Mouse (Mus musculus) kidney, embryonic 15.5 days (tissue): ENCODE measurements around the gene Hist1h1e. TPM values are rescaled to one million over a fixed set of nuclear protein-coding genes. Genes with fewer than 3 reads are reported as not detected.
"Not testable (repeated sequence)": the region's sequence is repeated elsewhere in the genome, so short reads cannot be mapped to it uniquely, and the experiment has no call there.

ENCODE experiments used
- ATAC-seq: fragments of 200-750 bp; cut with Nextera tagmentation; replicated peaks from 2 replicates; pipeline ENCODE4 v1.8.0; 2017; ENCODE audit warnings: moderate TSS enrichment; ENCODE audit not compliant: low FRiP score
- H3K27ac ChIP-seq: fragments of 300-500 bp; sonication (generic); 2 replicates; pipeline ENCODE4 v1.5.1; 2015; ENCODE audit warnings: mild to moderate bottlenecking, inconsistent platforms
- H3K27me3 ChIP-seq: fragments of 300-500 bp; sonication (generic); 2 replicates; pipeline ENCODE4 v1.6.1; 2015; ENCODE audit warnings: inconsistent platforms
- H3K36me3 ChIP-seq: fragments of 300-500 bp; sonication (generic); 2 replicates; pipeline ENCODE4 v1.6.1; 2015; ENCODE audit warnings: inconsistent platforms
- H3K4me1 ChIP-seq: fragments of 300-500 bp; sonication (generic); 2 replicates; pipeline ENCODE4 v1.6.1; 2015; ENCODE audit warnings: inconsistent platforms
- H3K4me2 ChIP-seq: fragments of 300-500 bp; sonication (generic); 2 replicates; pipeline ENCODE4 v1.6.1; 2015; ENCODE audit warnings: moderate library complexity, mild to moderate bottlenecking, inconsistent platforms
- H3K4me3 ChIP-seq: fragments of 300-500 bp; sonication (generic); replicated peaks from 2 replicates; pipeline ENCODE4 v1.5.1; 2015; ENCODE audit warnings: mild to moderate bottlenecking, inconsistent platforms
- H3K9ac ChIP-seq: fragments of 300-500 bp; sonication (generic); 2 replicates; pipeline ENCODE4 v1.6.1; 2015; ENCODE audit warnings: mild to moderate bottlenecking, inconsistent platforms
- H3K9me3 ChIP-seq: fragments of 300-500 bp; sonication (generic); replicated peaks from 2 replicates; pipeline ENCODE4 v1.6.1; 2016; ENCODE audit warnings: inconsistent platforms
- WGBS: fragments of 180-500 bp; shearing (Covaris S2); methylation state at CpG from one replicate; pipeline ENCODE4 v1.1.7; 2015; ENCODE audit warnings: mixed read lengths; 5-methylcytosine and 5-hydroxymethylcytosine counted together
- polyA plus RNA-seq: library from polyadenylated mRNA; unstranded; fragments of >200 nt; fragmentation: Nextera tagmentation; extraction: Ambion mirVana; gene quantifications from 2 replicates; pipeline ENCODE4 v1.2.1, GENCODE M21; 2015

Hist1h1e gene
- polyA plus RNA-seq, 1 experiment from 2014 or later, result 19.7 TPM

GRCm38 (mm10) chr13:23575864-23576313 lies 46.5 kb downstream of the Hist1h1e start:
- Histone ChIP-seq H3K4me3 (peak overlapping the region; percentile 51), H3K4me1 (peaks cover 19% of the 10 kb centered on the region), H3K4me2 (peak overlapping the region; percentile 68), H3K9ac (peak overlapping the region; percentile 67), H3K27ac (peak overlapping the region; percentile 92)
- WGBS, result 2% methylated on average over 11 of the region's 40 CpGs
- not testable (repeated sequence) for H3K27me3 ChIP-seq, H3K36me3 ChIP-seq, ATAC-seq, H3K9me3 ChIP-seq

GRCm38 (mm10) chr13:23575271-23575851 lies 47.0 kb downstream of the Hist1h1e start, which contains the start of gene Hist1h3d:
Hist1h3d (plus strand) TSS chr13:23575763.
- under 1% methylated on average over 18 of the region's 18 CpGs for WGBS
- no peaks in the 10 kb centered on the region for H3K9me3 ChIP-seq
- H3K4me3 ChIP-seq, result peak within 1 kb of the TSS; percentile 51

DNA sequence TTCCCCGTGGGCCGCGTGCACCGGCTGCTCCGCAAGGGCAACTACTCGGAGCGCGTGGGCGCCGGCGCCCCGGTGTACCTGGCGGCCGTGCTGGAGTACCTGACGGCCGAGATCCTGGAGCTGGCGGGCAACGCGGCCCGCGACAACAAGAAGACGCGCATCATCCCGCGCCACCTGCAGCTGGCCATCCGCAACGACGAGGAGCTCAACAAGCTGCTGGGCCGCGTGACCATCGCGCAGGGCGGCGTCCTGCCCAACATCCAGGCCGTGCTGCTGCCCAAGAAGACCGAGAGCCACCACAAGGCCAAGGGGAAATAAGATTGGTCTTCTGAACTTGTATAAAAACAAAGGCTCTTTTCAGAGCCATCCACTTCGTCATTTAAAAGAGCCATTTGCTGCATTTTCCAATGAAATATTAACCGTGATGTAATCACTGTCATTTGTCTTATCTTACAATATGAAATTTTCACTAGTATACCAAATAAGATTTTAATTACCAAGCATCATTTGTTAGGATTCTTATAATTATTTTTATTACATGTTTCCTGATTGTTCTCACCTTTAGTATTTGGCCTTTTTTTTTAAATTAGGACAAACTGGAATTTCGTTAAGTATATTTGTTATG lies 47.7 kb downstream of the Hist1h1e start:
- Histone ChIP-seq H3K9ac (0 out of 2 replicates have a peak overlapping the region, but pooled peaks have one; percentile 38), H3K27ac (peak overlapping the region; percentile 98), H3K4me1 (peaks cover 23% of the 10 kb centered on the region), H3K4me2 (peak overlapping the region; percentile 68), H3K4me3 (peak overlapping the region; percentile 51)
- H3K27me3 ChIP-seq, H3K36me3 ChIP-seq, ATAC-seq, H3K9me3 ChIP-seq: not testable (repeated sequence)
- WGBS, result 0% methylated on average over 16 of the region's 39 CpGs

More at GRCm38 (mm10) chr13:23575271-23575851, 47.0 kb downstream of the Hist1h1e start, which contains the start of gene Hist1h3d:
- peak; percentile 55 for ATAC-seq
- Histone ChIP-seq H3K4me2 (peak within 1 kb of the TSS; percentile 68), H3K27ac (peak within 1 kb of the TSS; percentile 93), H3K9ac (peak within 1 kb of the TSS; percentile 67), H3K4me1 (peaks cover 19% of the 10 kb centered on the region), H3K27me3 (no peaks in the 10 kb centered on the region), H3K36me3 (no peaks in the 10 kb centered on the region)

- Histone ChIP-seq H3K27ac (peak within 1 kb of the TSS; percentile 98), H3K9ac (peak within 1 kb of the TSS; percentile 63), H3K4me1 (peaks cover 26% of the 10 kb centered on the region), H3K4me3 (peak within 1 kb of the TSS; percentile 53), H3K4me2 (peak within 1 kb of the TSS; percentile 68)
- WGBS, result under 1% methylated on average over 42 of the region's 42 CpGs
- H3K27me3 ChIP-seq, H3K9me3 ChIP-seq, H3K36me3 ChIP-seq: not testable (repeated sequence)
- peak; percentile 93 for ATAC-seq
Measured at GRCm38 (mm10) chr13:23573898-23574524, 48.3 kb downstream of the Hist1h1e start, which contains the start of the genes Hist1h2bf and Hist1h2ad. Hist1h2bf (minus strand) TSS chr13:23574196. Hist1h2ad (plus strand) TSS chr13:23574381.

DNA sequence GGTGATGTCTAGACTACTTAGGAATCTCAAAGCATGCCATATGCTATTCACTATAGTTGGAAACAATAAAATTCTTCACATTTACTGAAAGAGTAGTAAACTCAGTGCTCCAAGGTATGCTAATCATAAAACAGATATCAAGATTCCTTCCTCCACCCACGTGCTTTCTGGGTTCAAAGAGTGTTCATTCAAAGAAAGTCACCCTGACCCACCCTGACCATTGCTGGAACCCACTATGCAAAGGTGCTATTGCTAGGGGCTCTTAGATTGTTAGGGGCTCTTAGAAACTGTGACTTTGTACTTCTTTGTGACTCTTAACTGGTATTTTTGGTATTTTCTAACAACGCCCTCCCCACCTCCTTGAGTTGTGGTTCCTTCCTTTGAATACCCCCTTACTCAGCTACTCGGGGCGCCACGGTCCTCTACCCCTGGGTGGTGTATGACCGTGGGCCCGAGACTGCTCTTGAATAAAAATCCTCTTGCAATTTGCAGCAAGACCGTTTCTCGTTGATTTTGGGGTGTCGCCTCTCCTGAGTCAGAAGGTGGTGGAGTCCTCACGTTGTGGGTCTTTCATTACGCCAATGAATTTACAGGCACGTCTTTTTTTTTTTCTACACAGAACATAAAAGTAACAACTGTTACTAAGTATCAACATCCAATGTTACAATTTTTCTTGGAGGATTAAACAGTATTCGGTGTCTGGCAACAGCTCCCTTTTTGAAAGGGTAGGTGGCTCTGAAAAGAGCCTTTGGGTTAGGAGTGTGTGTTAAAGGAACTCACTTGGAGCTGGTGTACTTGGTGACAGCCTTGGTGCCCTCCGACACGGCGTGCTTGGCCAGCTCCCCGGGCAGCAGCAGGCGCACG lies 49.1 kb downstream of the Hist1h1e start:
- Histone ChIP-seq H3K4me1 (peaks cover 26% of the 10 kb centered on the region), H3K27ac (peak overlapping the region; percentile 98), H3K4me3 (peak overlapping the region; percentile 53), H3K4me2 (peak overlapping the region; percentile 68), H3K9ac (peak overlapping the region; percentile 63)
- WGBS, result 7% methylated on average over 20 of the region's 20 CpGs
- H3K36me3 ChIP-seq, ATAC-seq, H3K27me3 ChIP-seq, H3K9me3 ChIP-seq: not testable (repeated sequence)

DNA sequence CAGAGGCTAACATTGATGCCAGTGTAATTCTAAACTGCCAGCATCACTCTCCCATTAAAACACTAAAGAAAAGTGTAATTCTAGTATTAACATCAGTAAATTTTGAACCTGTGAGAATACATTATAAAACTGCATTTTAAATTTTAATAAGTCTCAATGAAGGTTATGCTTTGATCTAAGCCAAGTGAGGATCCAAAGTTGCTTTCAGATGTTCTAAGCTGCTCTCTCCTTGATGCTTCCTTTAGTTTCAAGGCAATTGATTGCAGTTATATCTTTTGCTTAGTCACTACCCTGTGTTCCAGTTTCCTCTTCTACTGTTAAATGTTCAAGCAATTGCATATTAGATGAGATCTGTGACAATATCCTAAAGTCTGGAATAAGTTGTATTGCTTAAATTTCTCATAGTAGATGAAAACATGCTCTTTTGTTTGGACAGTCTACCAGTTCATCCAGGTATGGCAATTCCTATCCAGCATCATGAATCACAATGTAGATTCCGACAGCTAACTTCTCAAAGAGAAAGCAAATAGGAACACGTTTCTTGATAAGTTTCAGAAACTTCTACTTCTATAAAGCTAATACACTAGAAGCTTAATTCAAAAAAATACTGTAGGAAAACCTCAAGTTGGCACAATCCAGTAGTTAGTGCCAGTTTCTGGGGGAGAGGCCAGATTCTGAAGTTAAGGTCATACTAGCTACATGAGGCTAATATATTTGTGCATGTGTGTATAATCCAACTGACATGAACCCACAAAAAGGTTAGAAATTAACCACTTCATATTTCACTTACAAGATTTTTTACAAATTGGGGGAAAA lies 49.9 kb downstream of the Hist1h1e start:
- WGBS, result 21% methylated on average over 2 of the region's 2 CpGs
- peak overlapping the region; percentile 63 for H3K9ac ChIP-seq
- no peak for ATAC-seq
- no peaks in the 10 kb centered on the region for H3K36me3 ChIP-seq
- peak overlapping the region; percentile 98 for H3K27ac ChIP-seq
- no peaks in the 10 kb centered on the region for H3K9me3 ChIP-seq
- H3K4me3 ChIP-seq, result peak overlapping the region; percentile 53
- peaks cover 26% of the 10 kb centered on the region for H3K4me1 ChIP-seq
- H3K27me3 ChIP-seq, result no peaks in the 10 kb centered on the region
- peak overlapping the region; percentile 68 for H3K4me2 ChIP-seq

GRCm38 (mm10) chr13:23571504-23572217 lies 50.7 kb downstream of the Hist1h1e start:
- not testable (repeated sequence) for ATAC-seq, H3K27me3 ChIP-seq, H3K9me3 ChIP-seq, H3K36me3 ChIP-seq
- H3K27ac ChIP-seq, result peak overlapping the region; percentile 98
- peak overlapping the region; percentile 68 for H3K4me2 ChIP-seq
- H3K4me3 ChIP-seq, result peak overlapping the region; percentile 53
- H3K9ac ChIP-seq, result peak overlapping the region; percentile 63
- H3K4me1 ChIP-seq, result peaks cover 18% of the 10 kb centered on the region; the same call in 1 of the 2 replicates
- under 1% methylated on average over 15 of the region's 34 CpGs for WGBS

GRCm38 (mm10) chr13:23571022-23571503 lies 51.3 kb downstream of the Hist1h1e start, which contains the start of the genes Hist1h2ae and Hist1h2bg:
Hist1h2ae (minus strand) TSS chr13:23571220.
Hist1h2bg (plus strand) TSS chr13:23571396.
- Histone ChIP-seq H3K9me3 (no peaks in the 10 kb centered on the region), H3K4me3 (peak within 1 kb of the TSS; percentile 53), H3K36me3 (no peaks in the 10 kb centered on the region), H3K4me1 (peaks cover 14% of the 10 kb centered on the region; the same call in 1 of the 2 replicates), H3K4me2 (peak within 1 kb of the TSS; percentile 68), H3K27me3 (no peaks in the 10 kb centered on the region), H3K9ac (peak within 1 kb of the TSS; percentile 63), H3K27ac (peak within 1 kb of the TSS; percentile 98)
- WGBS, result 0% methylated on average over 18 of the region's 18 CpGs
- peak; percentile 91 for ATAC-seq
